10 mouse cellular contexts compared by ENCODE assay signal in genomic region chr7:44999753-45000152, GRCm38 (mm10). TPM values are rescaled to one million over a fixed set of nuclear protein-coding genes. Genes with fewer than 3 reads are reported as not detected.
DNase-seq lines count a peak whose midpoint lies in the region; ATAC-seq and TF ChIP-seq lines count a peak whose summit lies in the region.
"Had no signal": no experiment of that assay in that cellular context is flagged by ENCODE, and none has a peak within 500 bp of the region (broad histone marks: within the 10 kb centered on the region; RNA-seq: fewer than 3 reads in every experiment).

No protein-coding gene starts in this region.

- H3K4me3 ChIP-seq in kidney, embryonic 15.5 days (replicated peaks), result peak overlapping the region; percentile 79; the same call in 1 of the 2 replicates
- H3K4me3 ChIP-seq in embryonic facial prominence, embryonic 15.5 days (replicated peaks), result no peak overlapping the region
- H3K4me3 ChIP-seq in kidney, postnatal 0 days (replicated peaks; ENCODE audit: low read depth, low read length), result no peak overlapping the region
- H3K4me3 ChIP-seq: layer of hippocampus, adult 2 months had no signal

- WGBS in kidney, embryonic 15.5 days, result 59% methylated on average over 11 of the region's 11 CpGs
- WGBS in embryonic facial prominence, embryonic 15.5 days, result 71% methylated on average over 11 of the region's 11 CpGs
- WGBS in kidney, postnatal 0 days, result 37% methylated on average over 11 of the region's 11 CpGs

- no peaks in the 10 kb centered on the region for H3K27me3 ChIP-seq in kidney, embryonic 15.5 days
- no peaks in the 10 kb centered on the region for H3K27me3 ChIP-seq in embryonic facial prominence, embryonic 15.5 days
- H3K27me3 ChIP-seq in kidney, postnatal 0 days (ENCODE audit: insufficient read depth, low read length), result no peaks in the 10 kb centered on the region

- peak overlapping the region; percentile 28 for H3K27ac ChIP-seq in kidney, embryonic 15.5 days
- H3K27ac ChIP-seq in embryonic facial prominence, embryonic 15.5 days (replicated peaks), result 0 out of 2 replicates have a peak overlapping the region, but pooled peaks have one; percentile 4
- H3K27ac ChIP-seq in kidney, postnatal 0 days, result peak overlapping the region; percentile 11
- H3K27ac ChIP-seq: layer of hippocampus, adult 2 months had no signal

- ATAC-seq in kidney, embryonic 15.5 days (replicated peaks; ENCODE audit: low FRiP score), result no peak
- ATAC-seq in embryonic facial prominence, embryonic 15.5 days (ENCODE audit: insufficient number of reproducible peaks, low FRiP score, low TSS enrichment, low read depth), result no peak
- ATAC-seq in kidney, postnatal 0 days (replicated peaks; ENCODE audit: low FRiP score, low read depth), result no peak

- H3K36me3 ChIP-seq in kidney, embryonic 15.5 days, result peaks cover 68% of the 10 kb centered on the region
- H3K36me3 ChIP-seq in embryonic facial prominence, embryonic 15.5 days, result peaks cover 62% of the 10 kb centered on the region
- H3K36me3 ChIP-seq in kidney, postnatal 0 days (ENCODE audit: insufficient read depth, low read length), result peaks cover 48% of the 10 kb centered on the region

- H3K4me1 ChIP-seq in kidney, embryonic 15.5 days, result peaks cover 49% of the 10 kb centered on the region
- peaks cover 43% of the 10 kb centered on the region for H3K4me1 ChIP-seq in embryonic facial prominence, embryonic 15.5 days
- peaks cover 18% of the 10 kb centered on the region for H3K4me1 ChIP-seq in kidney, postnatal 0 days (replicated peaks; ENCODE audit: insufficient read depth, low read length)

- 0 out of 2 replicates have a peak overlapping the region, but pooled peaks have one; percentile 5 for H3K9ac ChIP-seq in kidney, embryonic 15.5 days
- H3K9ac ChIP-seq in embryonic facial prominence, embryonic 15.5 days, result no peak overlapping the region
- H3K9ac ChIP-seq in kidney, postnatal 0 days (ENCODE audit: low read depth, low read length), result peak overlapping the region; percentile 46; the same call in 1 of the 2 replicates

- no peaks in the 10 kb centered on the region for H3K9me3 ChIP-seq in kidney, embryonic 15.5 days (replicated peaks)
- H3K9me3 ChIP-seq in embryonic facial prominence, embryonic 15.5 days (replicated peaks), result no peaks in the 10 kb centered on the region
- no peaks in the 10 kb centered on the region for H3K9me3 ChIP-seq in kidney, postnatal 0 days (replicated peaks; ENCODE audit: low read length)

- TF ChIP-seq CTCF in kidney, postnatal 0 days (IDR thresholded peaks at IDR 0.05; ENCODE audit: low read depth), result no peak

- peak overlapping the region; percentile 91 for H3K4me2 ChIP-seq in kidney, embryonic 15.5 days
- H3K4me2 ChIP-seq in embryonic facial prominence, embryonic 15.5 days (replicated peaks), result 0 out of 2 replicates have a peak overlapping the region, but pooled peaks have one; percentile 77
- H3K4me2 ChIP-seq in kidney, postnatal 0 days (ENCODE audit: low read length), result peak overlapping the region; percentile 87; the same call in 1 of the 2 replicates

- DNase-seq in kidney, adult 11 months, result no peak
- DNase-seq in kidney, postnatal 0 days (ENCODE audit: low spot score), result peak; percentile 39
- peak; percentile 41 to 69 for DNase-seq in lung, postnatal 4 days
- no peak for DNase-seq in layer of hippocampus, adult 9-10 months (ENCODE audit: low spot score)
- no peak for DNase-seq in B cell, adult 2 months
- DNase-seq: adrenal gland, adult 8-10 months; cerebellum, adult 2 months had no signal

RNA-seq across cellular contexts. Expression of gene Bcl2l12, which starts 1.2 kb away (rescaled TPM):
- polyA plus RNA-seq in kidney, embryonic 15.5 days (2015; fragmentation: Nextera tagmentation; extraction: Ambion mirVana), result 60.7 and 66.5 TPM in 2 replicates
- polyA plus RNA-seq in embryonic facial prominence, embryonic 15.5 days (2015; fragmentation: Nextera tagmentation; extraction: Ambion mirVana), result 59.1 and 67.7 TPM in 2 replicates
- polyA plus RNA-seq in kidney, postnatal 0 days (2015; fragmentation: Nextera tagmentation; extraction: Ambion mirVana), result 42.8 and 43.4 TPM in 2 replicates

RNA-seq across cellular contexts. Expression of gene Irf3, which starts 2.3 kb away (rescaled TPM):
- 86.4 and 90.4 TPM in 2 replicates for polyA plus RNA-seq in kidney, embryonic 15.5 days (2015; fragmentation: Nextera tagmentation; extraction: Ambion mirVana)
- polyA plus RNA-seq in embryonic facial prominence, embryonic 15.5 days (2015; fragmentation: Nextera tagmentation; extraction: Ambion mirVana), result 109 and 110 TPM in 2 replicates
- polyA plus RNA-seq in kidney, postnatal 0 days (2015; fragmentation: Nextera tagmentation; extraction: Ambion mirVana), result 73.6 and 76.0 TPM in 2 replicates

RNA-seq across cellular contexts. Expression of gene Prmt1, which starts 13.4 kb away (rescaled TPM):
- polyA plus RNA-seq in kidney, embryonic 15.5 days (2015; fragmentation: Nextera tagmentation; extraction: Ambion mirVana), result 704 and 710 TPM in 2 replicates
- 455 and 479 TPM in 2 replicates for polyA plus RNA-seq in embryonic facial prominence, embryonic 15.5 days (2015; fragmentation: Nextera tagmentation; extraction: Ambion mirVana)
- 414 and 449 TPM in 2 replicates for polyA plus RNA-seq in kidney, postnatal 0 days (2015; fragmentation: Nextera tagmentation; extraction: Ambion mirVana)

RNA-seq across cellular contexts. Expression of gene Scaf1, which starts 16.4 kb away (rescaled TPM):
- 35.5 and 40.1 TPM in 2 replicates for polyA plus RNA-seq in kidney, embryonic 15.5 days (2015; fragmentation: Nextera tagmentation; extraction: Ambion mirVana)
- 40.7 and 41.9 TPM in 2 replicates for polyA plus RNA-seq in embryonic facial prominence, embryonic 15.5 days (2015; fragmentation: Nextera tagmentation; extraction: Ambion mirVana)
- 25.6 and 27.3 TPM in 2 replicates for polyA plus RNA-seq in kidney, postnatal 0 days (2015; fragmentation: Nextera tagmentation; extraction: Ambion mirVana)

RNA-seq across cellular contexts. Expression of gene Rras, which starts 18.0 kb away (rescaled TPM):
- 32.6 and 43.2 TPM in 2 replicates for polyA plus RNA-seq in kidney, embryonic 15.5 days (2015; fragmentation: Nextera tagmentation; extraction: Ambion mirVana)
- 41.3 and 47.6 TPM in 2 replicates for polyA plus RNA-seq in embryonic facial prominence, embryonic 15.5 days (2015; fragmentation: Nextera tagmentation; extraction: Ambion mirVana)
- polyA plus RNA-seq in kidney, postnatal 0 days (2015; fragmentation: Nextera tagmentation; extraction: Ambion mirVana), result 47.6 and 53.0 TPM in 2 replicates

Comparison
In these comparisons a context has a peak if more than half of its experiments do, and no peak if none do; other contexts are left out.
1. DNase-seq: peak in kidney, postnatal 0 days (single experiment) and lung, postnatal 4 days (2 of 2); none in kidney, adult 11 months (single experiment), layer of hippocampus, adult 9-10 months (single experiment) and B cell, adult 2 months (0 of 2).
2. Peak in every context shown above with its lines, with median percentiles within 50 percentile points of each other: H3K27ac ChIP-seq and H3K4me2 ChIP-seq.